Mouse (Mus musculus) lung, postnatal 0 days (tissue): ENCODE results near the gene Top1. TPM values are rescaled to one million over a fixed set of nuclear protein-coding genes. Genes with fewer than 3 reads are reported as not detected.
A peak's percentile ranks its signal among the peaks of the same experiment; 100 is the strongest.

Source experiments
- ATAC-seq: fragments of 200-750 bp; cut with Nextera tagmentation; 2 replicates; pipeline ENCODE4 v1.8.0; 2017; ENCODE audit warnings: moderate library complexity
- DNase-seq: peaks from one replicate; pipeline ENCODE4 v3.0.0-alpha.2; 2016; ENCODE audit warnings: low spot score
- H3K27ac ChIP-seq: fragments of 300-500 bp; sonication (generic); 2 replicates; pipeline ENCODE4 v1.5.1; 2014; ENCODE audit warnings: antibody characterized with exemption, mild to moderate bottlenecking, low read length, mixed read lengths
- H3K27me3 ChIP-seq: fragments of 300-500 bp; sonication (generic); replicated peaks from 2 replicates; pipeline ENCODE4 v1.6.1; 2014; ENCODE audit warnings: low read length, mixed read lengths; ENCODE audit not compliant: insufficient read depth
- H3K36me3 ChIP-seq: fragments of 300-500 bp; sonication (generic); 2 replicates; pipeline ENCODE4 v1.6.1; 2014; ENCODE audit warnings: low read length, mixed read lengths; ENCODE audit not compliant: insufficient read depth
- H3K4me1 ChIP-seq: fragments of 300-500 bp; sonication (generic); 2 replicates; pipeline ENCODE4 v1.6.1; 2014; ENCODE audit warnings: antibody characterized with exemption, low read depth, low read length, mixed read lengths; ENCODE audit not compliant: insufficient read depth
- H3K4me2 ChIP-seq: fragments of 300-500 bp; sonication (generic); replicated peaks from 2 replicates; pipeline ENCODE4 v1.6.1; 2014; ENCODE audit warnings: low read depth, mild to moderate bottlenecking, low read length, moderate library complexity, mixed read lengths
- H3K4me3 ChIP-seq: fragments of 300-500 bp; sonication (generic); 2 replicates; pipeline ENCODE4 v1.5.1; 2014; ENCODE audit warnings: low read depth, low read length
- H3K9ac ChIP-seq: fragments of 300-500 bp; sonication (generic); replicated peaks from 2 replicates; pipeline ENCODE4 v1.6.1; 2014; ENCODE audit warnings: low read depth, mild to moderate bottlenecking
- H3K9me3 ChIP-seq: fragments of 300-500 bp; sonication (generic); 2 replicates; pipeline ENCODE4 v1.6.1; 2016; ENCODE audit warnings: low read length, mixed read lengths
- CTCF ChIP-seq: IDR thresholded peaks from 2 replicates; pipeline ENCODE4 v1.5.1; 2016; ENCODE audit warnings: antibody characterized with exemption, mild to moderate bottlenecking
- EP300 ChIP-seq: IDR thresholded peaks from 2 replicates; pipeline ENCODE4 v1.6.1; 2016; ENCODE audit warnings: antibody characterized with exemption, mild to moderate bottlenecking, control low read depth
- WGBS: fragments of 180-500 bp; shearing (Covaris S2); extraction: QIAGEN DNeasy Blood & Tissue Kit; methylation state at CpG from one replicate; pipeline ENCODE4 v1.1.7; 2014; 5-methylcytosine and 5-hydroxymethylcytosine counted together
- polyA plus RNA-seq: library from polyadenylated mRNA; unstranded; fragments of >200 nt; fragmentation: Nextera tagmentation; extraction: Ambion mirVana; gene quantifications from 2 replicates; pipeline ENCODE4 v1.2.1, GENCODE M21; 2015

Top1 gene
- polyA plus RNA-seq, 1 experiment from 2014 or later, result 38.7 TPM

DNA sequence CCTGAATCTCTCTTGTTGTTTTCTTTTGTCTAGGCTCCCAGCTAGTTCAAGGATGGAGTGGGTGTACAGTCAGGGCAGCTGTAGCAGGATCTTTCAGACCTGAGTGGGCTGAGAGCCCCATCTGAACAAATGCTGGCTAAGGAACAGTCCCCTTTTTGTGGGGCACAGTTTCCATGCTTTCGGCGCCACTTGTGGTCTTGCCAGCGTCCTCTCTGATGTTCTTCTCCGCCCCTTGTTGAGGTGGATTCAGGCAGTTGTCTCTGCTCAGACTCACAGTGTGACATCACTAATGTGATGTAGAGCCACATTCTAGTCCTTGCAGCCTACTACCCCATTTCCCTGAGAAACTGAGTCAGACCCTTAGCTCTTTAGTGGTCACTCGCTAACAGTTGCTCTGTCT is 100.9 kb downstream of the Top1 start:
- ATAC-seq, result no peak
- no peaks in the 10 kb centered on the region for H3K9me3 ChIP-seq
- H3K27me3 ChIP-seq, result no peaks in the 10 kb centered on the region
- no peak for DNase-seq
- no peak overlapping the region for H3K4me2 ChIP-seq
- H3K4me3 ChIP-seq, result no peak overlapping the region
- peaks cover 27% of the 10 kb centered on the region for H3K36me3 ChIP-seq
- no peak overlapping the region for H3K27ac ChIP-seq
- H3K9ac ChIP-seq, result no peak overlapping the region
- 88% methylated on average over 5 of the region's 5 CpGs for WGBS
- H3K4me1 ChIP-seq, result peaks cover 21% of the 10 kb centered on the region
- TF ChIP-seq CTCF (no peak), EP300 (no peak)

- H3K36me3 ChIP-seq, result peaks cover 31% of the 10 kb centered on the region
- no peak overlapping the region for H3K27ac ChIP-seq
- ATAC-seq (peak; percentile 28; the same call in 1 of the 2 replicates), DNase-seq (peak; percentile 47)
- no peaks in the 10 kb centered on the region for H3K9me3 ChIP-seq
- H3K27me3 ChIP-seq, result no peaks in the 10 kb centered on the region
- WGBS, result 58% methylated on average over 10 of the region's 10 CpGs
- no peak for TF ChIP-seq EP300
- no peak for TF ChIP-seq CTCF
- H3K4me2 ChIP-seq, result no peak overlapping the region
- no peak overlapping the region for H3K9ac ChIP-seq
- H3K4me3 ChIP-seq, result no peak overlapping the region
- H3K4me1 ChIP-seq, result peaks cover 19% of the 10 kb centered on the region
Measured at GRCm38 (mm10) chr2:160747075-160747474, 101.4 kb downstream of the Top1 start.

DNA sequence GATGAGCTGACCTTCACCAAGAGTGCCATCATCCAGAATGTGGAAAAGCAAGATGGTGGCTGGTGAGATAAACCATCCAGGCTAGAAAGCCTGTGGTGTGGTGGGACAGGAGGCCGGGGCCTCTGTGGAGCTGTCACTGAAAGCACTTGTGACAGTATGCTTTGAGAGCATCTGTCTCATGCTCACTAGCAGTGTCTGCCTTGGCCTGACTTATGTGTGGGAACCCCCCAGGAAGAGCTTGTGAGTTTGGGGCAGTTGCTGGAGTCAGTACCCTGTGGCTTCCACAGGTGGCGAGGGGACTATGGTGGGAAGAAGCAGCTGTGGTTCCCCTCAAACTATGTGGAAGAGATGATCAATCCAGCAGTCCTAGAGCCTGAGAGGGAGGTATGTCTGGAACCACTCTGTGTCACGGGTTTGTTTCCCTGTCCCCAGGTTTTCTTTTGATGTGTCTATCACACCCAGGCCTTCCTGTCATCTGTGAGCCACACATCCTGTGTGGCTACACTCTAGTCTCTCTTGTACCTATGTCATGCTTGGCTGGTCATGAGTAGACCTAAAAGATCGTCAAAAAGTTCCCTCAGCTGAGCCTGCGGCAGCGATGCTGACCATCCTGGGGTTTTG is 111.0 kb downstream of the Top1 start:
- ATAC-seq (no peak), DNase-seq (no peak)
- peaks cover 69% of the 10 kb centered on the region for H3K36me3 ChIP-seq
- H3K4me3 ChIP-seq, result no peak overlapping the region
- no peak overlapping the region for H3K4me2 ChIP-seq
- H3K27me3 ChIP-seq, result no peaks in the 10 kb centered on the region
- 86% methylated on average over 6 of the region's 6 CpGs for WGBS
- no peak overlapping the region for H3K9ac ChIP-seq
- H3K4me1 ChIP-seq, result no peaks in the 10 kb centered on the region
- TF ChIP-seq CTCF (no peak), EP300 (no peak)
- H3K27ac ChIP-seq, result no peak overlapping the region
- H3K9me3 ChIP-seq, result no peaks in the 10 kb centered on the region

GRCm38 (mm10) chr2:160760433-160761184 is 114.9 kb downstream of the Top1 start:
- no peak overlapping the region for H3K4me2 ChIP-seq
- 89% methylated on average over 9 of the region's 9 CpGs for WGBS
- no peak overlapping the region for H3K4me3 ChIP-seq
- H3K27me3 ChIP-seq, result no peaks in the 10 kb centered on the region
- peak; percentile 46 for DNase-seq
- peaks cover 34% of the 10 kb centered on the region for H3K36me3 ChIP-seq
- TF ChIP-seq EP300 (no peak), CTCF (peak; percentile 82)
- H3K4me1 ChIP-seq, result no peaks in the 10 kb centered on the region
- no peaks in the 10 kb centered on the region for H3K9me3 ChIP-seq
- H3K9ac ChIP-seq, result no peak overlapping the region
- no peak overlapping the region for H3K27ac ChIP-seq
- ATAC-seq, result no peak; the same call in 1 of the 2 replicates

- DNase-seq, result no peak
- H3K9me3 ChIP-seq, result no peaks in the 10 kb centered on the region
- H3K36me3 ChIP-seq, result 0 out of 2 replicates have a peak, but pooled peaks cover 16% of the 10 kb centered on the region
- no peak overlapping the region for H3K4me2 ChIP-seq
- no peak overlapping the region for H3K27ac ChIP-seq
- TF ChIP-seq EP300 (no peak), CTCF (no peak)
- no peaks in the 10 kb centered on the region for H3K4me1 ChIP-seq
- H3K4me3 ChIP-seq, result no peak overlapping the region
- H3K9ac ChIP-seq, result no peak overlapping the region
- WGBS, result 76% methylated on average over 3 of the region's 3 CpGs
- no peaks in the 10 kb centered on the region for H3K27me3 ChIP-seq
- ATAC-seq, result no peak
Measured at GRCm38 (mm10) chr2:160763816-160764215, 118.1 kb downstream of the Top1 start.

- H3K36me3 ChIP-seq, result 0 out of 2 replicates have a peak, but pooled peaks cover 13% of the 10 kb centered on the region
- no peaks in the 10 kb centered on the region for H3K4me1 ChIP-seq
- H3K9me3 ChIP-seq, result no peaks in the 10 kb centered on the region
- H3K4me2 ChIP-seq, result no peak overlapping the region
- no peak for TF ChIP-seq CTCF
- no peak for TF ChIP-seq EP300
- no peak overlapping the region for H3K27ac ChIP-seq
- no peak overlapping the region for H3K9ac ChIP-seq
- H3K27me3 ChIP-seq, result no peaks in the 10 kb centered on the region
- H3K4me3 ChIP-seq, result no peak overlapping the region
- 93% methylated on average over 2 of the region's 2 CpGs for WGBS
- no peak for ATAC-seq
- no peak for DNase-seq
Measured at GRCm38 (mm10) chr2:160764386-160764785, 118.7 kb downstream of the Top1 start.
